Mouse (Mus musculus) left cerebral cortex, adult 6 months (tissue): ENCODE results near the gene St7. TPM values are rescaled to one million over a fixed set of nuclear protein-coding genes. Genes with fewer than 3 reads are reported as not detected.

ENCODE experiments used
- long read RNA-seq, 2 experiments: library from polyadenylated mRNA; unstranded; transcript quantifications; one replicate each; pipeline ENCODE4 v2.0.0; 2019 to 2020
- polyA plus RNA-seq: library from polyadenylated mRNA; unstranded; fragments of <200 nt; fragmentation: Nextera tagmentation; gene quantifications from 2 replicates; pipeline ENCODE4 v1.2.3, GENCODE M21; 2021

St7 gene
- 10.3 and 10.9 TPM in 2 replicates for polyA plus RNA-seq
- long read RNA-seq, experiment 1, transcript St7-202 (15 exons, 2,046 nt) = minor isoform, 8 of 66 reads
- long read RNA-seq, experiment 1, transcript St7-206 (15 exons, 2,168 nt) = minor isoform, 6 of 66 reads
- long read RNA-seq, experiment 1, transcript St7-203 (16 exons, 2,288 nt) = major isoform, 24 of 66 reads
- long read RNA-seq, experiment 1, partial matches to known transcripts = 5 of 66 reads
- long read RNA-seq, experiment 1, other reads (novel, unspliced or antisense) = 22 of 66 reads
- long read RNA-seq, experiment 2, transcript St7-203 (16 exons, 2,288 nt) = major isoform, 6 of 12 reads
- long read RNA-seq, experiment 2, partial matches to known transcripts = 3 of 12 reads
- long read RNA-seq, experiment 2, other reads (novel, unspliced or antisense) = 3 of 12 reads

DNA sequence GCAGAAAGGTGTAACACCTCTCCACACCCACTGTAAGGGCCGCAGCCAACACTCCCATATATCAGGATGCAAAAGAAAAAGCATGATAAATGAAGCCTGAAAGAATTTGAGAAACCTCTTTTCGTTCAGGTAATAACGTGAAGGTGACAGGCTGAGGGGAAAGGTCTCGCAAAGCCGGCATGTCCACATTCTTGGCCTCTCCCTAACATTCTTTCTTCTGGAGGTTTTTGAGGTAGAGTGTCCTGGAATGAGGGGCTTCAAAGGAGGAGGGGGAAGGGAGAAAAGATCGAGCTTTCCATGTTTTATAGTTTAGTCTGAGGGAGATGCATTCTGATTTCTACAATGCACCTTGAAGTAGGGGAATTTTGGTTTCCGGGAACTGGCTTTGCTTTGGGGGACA, at the start of gene St7:
Gene St7 (plus strand): TSS at position 287 of the 400 bp plus-strand sequence.

Other genes starting within 250 kb of the St7 start
- gene Met, start 229.1 kb upstream of the St7 start, polyA plus RNA-seq = 0.79 and 1.4 TPM in 2 replicates
- gene Capza2, start 56.7 kb upstream of the St7 start, polyA plus RNA-seq = 266 and 344 TPM in 2 replicates